Mouse (Mus musculus) lung, postnatal 4 days (tissue): ENCODE results near the gene Dglucy.

Experiments used
- DNase-seq, 2 experiments: peaks; one replicate each; pipeline ENCODE4 v3.0.0; 2021

The Dglucy gene

DNA sequence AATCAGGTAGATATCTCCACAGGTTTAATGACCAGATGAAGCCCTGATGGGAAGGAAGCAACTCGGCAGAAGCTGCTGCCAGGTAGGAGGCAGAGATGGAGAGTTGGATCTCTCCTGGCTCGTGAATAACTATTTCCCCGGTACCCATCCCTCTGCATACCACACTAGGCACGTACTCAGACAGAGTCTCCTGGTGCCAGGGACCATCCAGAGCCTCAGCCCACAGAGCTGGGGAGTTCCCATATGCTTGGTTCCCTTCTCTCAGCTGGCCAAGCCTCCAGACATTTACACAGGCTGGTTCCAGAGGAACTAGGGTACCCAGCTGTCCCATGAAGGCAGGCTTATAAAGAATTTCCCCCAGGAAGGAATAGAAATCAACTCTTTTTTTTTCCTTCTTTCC lies 108.0 kb downstream of the Dglucy start:
- no peak for DNase-seq

DNA sequence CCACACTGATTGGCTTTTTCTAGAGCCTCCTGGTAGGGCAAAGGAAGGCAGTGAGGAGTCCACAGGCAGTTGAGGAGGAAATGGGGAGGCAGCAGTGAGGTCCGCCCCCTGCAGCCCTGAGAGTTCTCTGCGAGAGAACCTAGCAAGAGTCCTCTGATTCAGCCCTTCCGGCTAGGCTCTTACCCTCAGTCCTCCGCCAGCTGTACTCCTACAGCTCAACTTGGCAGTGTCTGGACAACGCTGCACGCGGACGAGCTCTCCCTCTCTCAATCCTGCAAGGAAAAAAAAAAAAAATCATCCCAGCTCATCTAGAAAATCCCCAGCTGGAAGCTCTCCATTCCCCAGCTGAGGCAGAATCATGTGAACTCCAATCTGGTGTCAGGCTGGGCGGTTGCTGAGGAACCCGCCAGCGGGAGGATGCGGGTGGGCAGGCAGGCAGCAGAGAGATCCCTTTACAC lies 109.0 kb downstream of the Dglucy start:
- DNase-seq, result peak; percentile 39 to 74

DNA sequence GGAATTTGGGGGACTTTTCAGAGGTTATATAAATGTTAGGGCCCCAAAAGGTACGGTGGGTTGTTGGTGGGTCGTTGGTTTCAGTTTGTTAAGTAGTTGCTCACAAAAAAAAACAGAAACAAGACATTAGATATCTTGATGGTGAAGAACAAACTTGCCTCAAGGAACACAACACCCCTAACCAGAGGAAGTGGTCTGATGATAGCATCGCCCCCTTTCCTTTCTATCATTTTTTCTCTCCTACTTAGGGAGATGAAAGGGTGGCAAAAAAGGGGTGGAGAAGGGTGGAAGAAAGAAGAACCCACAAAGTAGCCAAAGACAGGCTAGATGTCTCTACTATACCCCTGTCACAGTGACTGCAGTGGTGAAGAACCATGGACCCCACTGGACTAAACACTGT lies 111.7 kb downstream of the Dglucy start:
- no peak for DNase-seq

DNA sequence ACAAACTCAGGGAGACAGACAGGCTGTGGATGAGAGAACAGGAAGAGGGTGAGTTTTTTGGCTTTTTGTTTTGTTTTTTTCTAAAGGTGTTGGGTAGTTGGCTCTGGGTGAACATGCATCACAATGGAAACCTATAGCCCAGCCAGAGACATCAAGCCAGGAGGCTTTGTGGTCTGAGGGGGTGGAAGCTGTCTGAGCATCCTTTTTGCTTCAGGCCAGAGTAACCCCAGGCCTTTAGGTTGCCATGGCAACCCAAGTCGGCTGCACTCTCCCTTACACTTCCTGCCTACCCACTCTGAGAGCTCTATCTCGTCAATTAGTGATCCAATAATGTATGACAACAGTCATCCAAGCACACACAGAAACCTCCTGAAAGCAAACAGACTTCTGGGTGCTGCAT lies 116.6 kb downstream of the Dglucy start:
- no peak for DNase-seq

DNA sequence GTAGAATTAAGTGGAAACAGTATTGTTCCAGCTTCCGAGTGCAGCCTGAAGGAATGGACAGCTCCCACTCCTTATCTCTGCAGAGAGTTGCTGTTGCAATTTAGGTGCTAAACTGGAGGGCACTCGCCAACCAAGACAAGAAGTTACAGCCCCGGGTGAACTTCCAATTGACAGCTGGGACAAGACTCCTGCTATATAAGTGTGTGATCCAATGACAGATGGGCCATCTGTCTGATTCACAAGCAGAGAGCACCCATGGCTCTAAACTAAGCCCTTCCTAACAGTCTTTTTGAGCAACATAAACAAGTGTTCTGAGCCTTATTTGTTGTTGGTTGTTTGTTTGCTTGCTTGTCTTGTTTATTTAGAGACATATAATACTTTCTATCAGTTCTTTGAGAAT lies 117.8 kb downstream of the Dglucy start:
- no peak for DNase-seq

DNA sequence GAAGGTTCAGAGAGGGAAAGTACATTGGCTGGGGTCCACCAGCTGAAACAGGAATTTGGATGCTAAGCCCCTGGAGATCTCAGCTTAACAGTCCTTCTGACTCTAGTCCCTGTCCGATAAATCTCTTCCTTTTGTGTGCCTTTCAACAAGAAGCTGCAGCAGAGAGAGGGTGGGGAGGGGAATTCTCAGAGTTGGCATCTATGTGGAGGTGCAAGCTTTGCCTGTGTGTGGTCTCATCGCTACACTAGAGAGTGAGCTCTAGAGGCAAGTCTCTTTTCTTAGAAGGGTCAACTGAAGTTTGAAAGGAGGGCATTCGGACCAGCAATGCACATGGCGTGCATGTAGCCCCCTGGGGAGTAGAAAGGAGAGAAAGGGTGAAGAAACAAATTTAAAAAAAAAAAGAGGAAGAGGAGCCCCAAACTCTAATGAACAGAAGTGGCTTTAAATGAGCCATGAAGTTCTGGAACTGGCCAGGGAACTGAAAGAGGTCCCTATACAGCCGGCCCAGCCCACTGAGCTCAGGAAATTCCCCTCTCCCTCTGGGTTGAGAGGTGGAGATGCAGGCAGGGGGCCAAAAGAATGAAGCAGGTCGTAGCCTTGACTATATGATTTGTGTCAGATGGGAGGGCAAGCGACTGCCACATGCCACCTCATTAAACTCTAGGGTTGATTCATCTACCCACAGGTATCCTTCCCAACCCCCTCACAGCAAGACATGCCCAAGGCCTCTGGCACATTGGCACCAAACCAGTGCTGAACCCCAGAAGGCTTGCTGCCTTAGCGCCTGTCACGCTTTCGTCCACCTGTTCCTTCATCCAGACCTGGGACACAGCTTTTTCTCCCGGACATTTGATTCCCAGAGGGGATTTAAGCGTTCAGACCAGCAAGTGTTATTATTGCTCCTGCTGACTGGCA lies 119.1 kb downstream of the Dglucy start:
- DNase-seq, result no peak

DNA sequence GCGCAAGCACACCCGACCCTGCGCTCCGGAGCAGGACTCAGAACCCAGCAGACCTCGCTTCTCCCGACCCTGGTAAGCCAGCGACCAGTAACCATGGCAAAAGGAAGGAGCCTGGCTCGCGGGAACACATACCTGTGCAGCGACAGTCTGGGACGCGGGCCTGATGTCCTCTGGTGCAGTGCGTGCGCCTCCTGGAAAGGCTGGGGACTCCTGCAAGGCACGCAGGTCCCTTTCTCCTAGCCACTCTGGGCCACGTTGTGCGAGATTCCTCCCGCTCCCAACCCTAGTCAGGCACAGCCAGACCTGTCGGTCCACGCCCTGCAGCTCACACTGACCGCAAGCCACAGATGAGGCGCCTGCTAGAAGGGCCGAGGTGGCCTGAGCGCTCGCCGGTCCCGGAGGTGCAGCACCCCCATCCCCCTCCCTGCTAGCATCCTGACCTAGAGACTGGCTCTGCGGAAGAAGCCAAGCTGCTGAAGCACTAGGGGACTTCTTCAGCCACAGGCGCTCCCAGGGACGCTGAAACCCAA lies 120.3 kb downstream of the Dglucy start:
- no peak for DNase-seq

DNA sequence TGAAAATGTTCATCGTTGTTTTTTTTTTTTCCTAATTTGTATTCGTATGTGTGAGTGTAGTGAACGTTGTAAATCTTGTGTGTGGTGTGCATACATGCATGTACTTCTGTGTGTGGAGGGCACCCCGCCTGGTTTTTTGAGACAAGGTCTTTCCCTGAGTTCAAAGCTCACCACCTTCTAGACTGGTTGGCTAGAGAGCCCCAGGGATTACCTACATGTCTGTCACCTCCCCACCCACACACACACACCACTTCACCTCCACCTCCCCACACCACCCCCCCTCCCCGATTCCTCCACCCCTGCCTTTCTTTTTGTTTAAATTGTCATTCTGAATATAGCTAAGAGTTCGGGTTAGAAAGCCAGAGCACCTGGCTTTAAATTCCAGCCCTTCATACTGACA lies 122.0 kb downstream of the Dglucy start:
- no peak for DNase-seq

DNA sequence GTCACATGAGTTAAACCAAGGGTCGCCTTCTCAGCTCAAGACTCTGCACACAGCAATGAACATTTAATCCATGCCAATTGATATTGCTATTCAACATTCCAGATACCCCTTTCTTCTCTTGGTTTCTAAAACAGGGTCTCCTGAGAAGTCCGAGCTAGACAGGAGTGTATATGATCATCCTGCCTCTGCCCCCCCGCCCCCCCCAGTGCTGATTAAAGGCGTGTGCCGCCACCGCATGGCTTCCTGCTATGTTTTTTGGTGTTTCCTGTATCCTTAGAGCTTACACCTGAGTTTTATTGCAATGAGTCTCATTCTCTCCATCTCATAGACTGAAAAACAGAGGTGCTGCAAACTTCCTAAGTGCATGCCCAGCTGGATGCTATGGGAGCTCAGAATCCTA lies 122.5 kb downstream of the Dglucy start:
- DNase-seq, result no peak

DNA sequence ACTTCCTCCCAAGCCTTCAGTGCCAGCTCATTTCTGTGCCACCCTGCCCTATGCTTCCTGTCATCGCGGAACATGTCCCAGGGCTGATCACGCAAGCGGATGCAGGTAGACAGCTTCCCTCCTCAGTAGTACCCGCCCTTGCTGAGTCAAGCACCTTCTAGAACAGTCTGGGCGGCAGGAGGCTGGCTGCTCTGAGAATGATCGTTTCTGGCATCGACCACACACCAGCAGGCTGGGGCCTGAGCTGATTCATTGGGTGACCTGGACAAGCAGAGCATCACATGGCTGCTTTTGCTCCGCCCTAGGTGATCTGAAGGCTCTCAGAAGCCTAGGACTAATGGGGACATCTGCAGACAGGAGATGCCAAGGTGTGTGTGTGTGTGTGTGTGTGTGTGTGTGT lies 124.9 kb downstream of the Dglucy start:
- no peak for DNase-seq

DNA sequence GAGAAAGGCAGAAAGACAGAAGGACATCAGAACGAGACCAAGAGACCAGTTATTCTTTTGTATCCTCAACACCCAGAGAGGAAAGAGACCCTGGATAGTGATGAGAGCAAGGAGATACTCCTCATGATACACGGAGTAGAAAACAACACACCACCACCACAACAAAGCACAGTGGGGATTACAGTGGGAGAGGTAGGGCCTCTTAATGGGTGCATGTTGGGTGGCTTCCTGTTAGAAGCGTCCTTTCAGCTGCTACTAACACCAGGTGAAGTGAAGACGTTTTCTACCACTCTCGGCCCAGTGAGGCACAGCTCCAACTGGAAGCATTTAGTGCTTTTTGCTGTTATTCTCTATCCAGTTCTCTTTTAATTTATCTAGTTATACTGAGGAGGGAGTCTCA lies 128.0 kb downstream of the Dglucy start:
- DNase-seq, result no peak

DNA sequence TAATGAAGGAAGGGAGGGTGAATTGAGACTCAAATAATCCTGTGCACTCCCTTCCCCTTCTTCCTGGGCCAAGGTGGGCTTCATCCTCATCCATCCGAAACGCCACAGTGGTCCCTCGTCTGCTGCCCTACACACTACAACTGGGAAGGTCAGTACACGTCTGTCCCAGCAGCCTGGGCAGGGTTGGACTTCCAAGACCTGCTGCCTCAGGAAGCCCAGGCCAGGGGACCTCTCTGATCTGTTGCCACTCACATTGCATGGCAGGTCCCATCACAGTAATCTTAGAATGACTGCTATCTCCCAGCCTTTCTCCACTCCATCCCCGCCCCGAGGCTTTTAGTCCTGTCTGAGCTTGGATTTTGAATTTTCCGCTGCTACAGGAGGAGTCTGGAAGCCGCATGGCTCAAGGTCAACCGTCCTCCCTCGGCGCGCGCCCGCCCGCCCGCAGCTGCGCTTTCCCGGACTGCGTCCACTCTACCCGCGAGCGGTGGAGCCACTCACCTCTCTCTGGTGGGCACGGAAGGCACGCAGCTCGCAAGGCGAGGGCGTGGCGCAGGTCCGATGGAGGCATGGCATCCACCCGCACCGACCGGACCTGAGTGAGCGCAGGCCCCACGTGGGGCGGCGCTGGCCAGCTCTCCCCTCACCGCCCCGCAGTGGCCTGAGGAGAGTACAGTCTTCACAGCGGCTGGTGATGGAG lies 128.9 kb downstream of the Dglucy start, which contains the start of gene Gpr68:
Gene Gpr68 (minus strand): TSS at position 601 of the 700 bp plus-strand sequence.
- DNase-seq, result peak; percentile 24 to 43

DNA sequence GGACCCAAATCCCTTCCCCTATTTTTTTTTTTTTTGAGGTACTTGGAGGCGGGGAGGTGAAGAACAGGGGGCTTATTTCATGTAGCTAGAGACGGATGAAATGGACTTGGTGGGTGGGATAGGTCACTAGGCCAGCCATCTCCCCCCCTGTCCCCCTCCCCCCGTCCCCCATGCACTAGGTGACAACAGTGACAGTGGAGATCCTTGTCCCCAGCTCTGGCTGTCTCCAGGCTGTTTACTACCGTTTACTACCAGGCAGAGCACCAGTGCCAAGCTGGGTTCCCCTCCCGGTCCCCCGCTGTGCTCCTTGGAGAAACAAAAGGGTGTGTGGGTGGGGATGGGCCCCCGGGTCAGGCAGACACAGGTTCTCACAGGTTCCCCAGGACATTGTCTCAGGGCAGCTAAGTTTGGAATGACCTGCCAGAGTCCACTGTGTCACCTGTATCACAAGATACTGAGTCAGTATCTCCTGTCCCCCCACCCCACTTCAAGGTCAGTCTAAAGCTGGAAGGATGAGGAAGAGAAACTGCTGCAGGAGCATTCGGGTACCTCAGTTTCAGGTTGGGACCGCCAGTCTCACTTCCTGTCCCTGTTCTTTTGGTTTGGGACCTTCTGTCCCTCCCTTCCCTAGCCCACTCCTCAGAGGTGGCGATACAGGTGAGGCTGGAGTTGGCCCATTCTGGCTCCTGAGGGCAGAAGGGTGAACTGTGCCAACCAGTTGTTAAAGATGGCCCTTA lies 129.6 kb downstream of the Dglucy start:
- no peak for DNase-seq

DNA sequence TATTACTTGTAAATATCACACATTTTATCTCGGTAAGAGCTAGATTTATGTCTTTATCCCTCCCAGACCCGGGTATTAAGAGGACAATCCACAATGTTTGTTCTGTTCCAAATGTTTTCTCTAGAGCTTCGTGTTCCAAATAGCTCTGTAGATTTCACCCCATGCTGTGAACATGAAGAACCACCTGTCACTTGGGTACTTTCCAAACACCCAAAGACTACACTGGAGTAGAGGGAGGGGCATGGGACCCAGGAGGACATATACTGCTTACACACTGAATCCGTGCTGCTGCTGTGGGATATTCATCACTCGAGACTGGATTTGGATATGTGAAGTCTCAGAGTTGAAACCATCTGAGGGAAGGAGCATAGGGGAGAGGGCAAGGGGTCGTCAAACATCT lies 130.9 kb downstream of the Dglucy start:
- DNase-seq, result no peak

DNA sequence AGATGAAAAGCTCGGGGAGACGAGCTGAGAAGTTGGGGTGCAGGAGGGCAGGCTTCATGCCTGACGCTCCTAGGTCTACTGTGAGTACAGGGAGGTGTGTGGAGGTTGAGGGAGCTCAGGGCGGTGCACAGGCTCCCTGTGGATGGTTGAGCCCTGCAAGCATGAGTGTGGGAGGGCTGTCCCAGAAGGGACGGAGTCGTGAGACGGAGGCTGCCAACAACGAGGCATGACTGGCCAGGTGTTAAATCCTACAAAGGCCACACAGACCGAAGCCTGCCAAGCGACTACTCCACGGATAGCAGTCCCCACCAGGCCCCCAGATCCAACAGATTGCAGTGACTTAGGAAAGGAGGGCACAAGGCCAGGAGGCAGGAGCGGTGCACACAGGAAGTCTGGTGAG lies 131.9 kb downstream of the Dglucy start:
- no peak for DNase-seq

DNA sequence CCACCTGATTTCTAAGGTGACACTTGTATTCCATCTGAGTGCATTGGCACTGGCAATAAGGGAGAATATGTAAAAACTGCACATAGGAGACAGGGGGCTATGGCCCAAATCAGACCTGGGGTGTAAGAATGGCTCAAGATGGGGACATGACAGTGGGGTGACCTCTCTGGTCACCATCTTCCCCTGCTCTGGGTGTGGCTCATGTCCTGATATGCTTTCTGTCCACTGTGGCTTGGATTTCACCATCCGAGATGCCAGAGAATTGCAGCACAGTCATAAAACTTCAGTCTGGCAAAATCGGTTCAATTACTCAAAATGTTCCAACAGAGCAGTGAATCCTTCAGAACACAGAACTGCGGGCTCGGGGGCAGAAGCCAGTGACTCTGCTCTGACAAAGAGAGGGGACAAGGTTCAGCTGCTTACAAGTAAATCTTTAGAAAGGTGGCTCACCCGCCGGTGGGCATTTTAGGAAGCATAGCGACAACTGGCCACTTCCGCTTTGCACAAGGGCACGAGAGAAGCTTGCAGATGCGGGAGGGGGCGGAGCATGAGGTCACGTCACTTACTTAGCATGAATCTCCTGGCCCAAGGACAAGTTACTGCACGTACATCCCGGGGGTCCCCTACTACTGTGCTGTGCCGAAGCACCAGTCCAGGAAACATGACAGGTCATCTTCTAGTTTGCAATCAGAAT lies 145.9 kb downstream of the Dglucy start:
- DNase-seq, result no peak

DNA sequence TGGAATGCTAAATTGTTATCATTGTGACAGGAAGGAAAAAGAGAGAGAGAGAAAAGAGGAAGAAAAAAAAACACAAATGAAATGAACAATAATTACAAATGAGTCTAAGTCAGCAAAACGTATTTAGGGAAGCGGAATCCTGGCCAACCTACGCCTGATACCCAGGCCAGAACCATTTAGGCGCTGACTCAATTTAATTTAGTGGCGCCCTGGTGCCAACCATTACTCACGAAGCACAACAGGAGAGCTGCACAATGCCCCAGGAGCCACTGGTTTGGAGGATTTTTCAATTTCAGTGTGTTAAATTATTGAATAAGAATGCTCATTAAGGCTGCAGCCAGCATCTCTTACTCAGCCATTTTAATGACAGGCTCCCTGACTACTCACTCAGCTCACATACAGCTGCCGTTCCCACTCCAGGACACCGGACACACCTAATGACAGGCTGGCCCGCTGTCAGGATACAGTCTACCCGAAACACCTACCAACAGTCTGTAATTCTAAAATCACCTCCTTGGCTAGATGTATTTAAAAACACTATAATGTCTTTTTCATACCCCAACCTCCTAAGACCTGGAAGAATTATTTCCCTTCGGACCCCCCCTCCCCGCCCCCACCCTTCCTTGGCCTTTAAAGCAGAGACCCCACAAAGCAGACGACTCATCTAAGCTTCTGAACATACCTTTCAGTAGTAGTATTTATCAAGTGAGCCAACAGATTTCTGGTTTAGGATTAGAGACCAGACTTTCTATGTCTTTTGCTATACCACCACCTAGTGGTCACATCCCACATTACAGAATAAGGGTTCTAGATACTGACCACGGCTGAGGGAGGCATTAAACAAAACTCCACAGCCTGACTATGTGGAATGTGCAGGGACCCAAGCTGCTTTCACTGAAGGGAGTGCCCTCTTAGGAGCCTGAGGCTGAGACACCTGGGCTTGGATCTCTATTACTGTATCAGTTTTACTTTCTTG lies 147.1 kb downstream of the Dglucy start:
- DNase-seq, result peak in 1 of 2 experiments; percentile 69

DNA sequence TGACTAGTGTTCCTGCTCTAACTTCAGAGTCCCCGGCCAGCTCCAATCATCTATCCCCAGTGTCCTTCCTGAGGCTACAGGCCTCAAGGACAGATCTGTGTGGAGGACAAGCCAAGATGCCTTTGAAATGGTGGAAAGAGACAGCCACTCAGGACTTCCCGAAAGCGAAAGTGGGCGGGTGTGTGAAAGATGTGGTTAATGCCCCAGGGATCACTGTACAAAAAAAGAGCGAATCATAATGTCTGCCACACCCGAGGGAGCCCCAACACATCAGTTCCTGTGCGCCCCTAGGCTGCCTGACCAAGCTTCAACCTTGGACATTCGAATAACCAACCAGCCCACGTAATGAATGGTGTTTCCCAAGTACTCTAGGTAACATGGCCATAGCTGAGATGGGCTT lies 149.4 kb downstream of the Dglucy start:
- no peak for DNase-seq

DNA sequence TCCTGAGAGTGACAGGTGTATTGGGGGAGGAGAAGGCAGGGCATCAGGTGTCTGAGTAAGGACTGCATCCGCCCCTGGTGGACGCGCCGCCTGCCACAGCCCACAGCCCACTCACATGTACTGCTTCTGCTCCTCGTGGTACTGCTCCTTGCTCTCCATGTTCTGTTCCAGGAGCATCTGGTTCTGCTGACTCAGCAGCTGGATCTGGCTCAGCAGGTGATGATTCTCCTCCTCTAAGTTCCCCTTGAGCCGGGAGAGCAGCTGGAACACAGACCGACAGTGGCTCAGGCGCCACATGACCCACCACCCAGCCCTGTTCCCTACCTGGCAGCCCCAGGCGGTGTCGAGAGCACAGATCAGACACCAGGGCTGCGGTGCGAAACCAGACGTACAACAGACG lies 152.8 kb downstream of the Dglucy start:
- DNase-seq, result no peak

DNA sequence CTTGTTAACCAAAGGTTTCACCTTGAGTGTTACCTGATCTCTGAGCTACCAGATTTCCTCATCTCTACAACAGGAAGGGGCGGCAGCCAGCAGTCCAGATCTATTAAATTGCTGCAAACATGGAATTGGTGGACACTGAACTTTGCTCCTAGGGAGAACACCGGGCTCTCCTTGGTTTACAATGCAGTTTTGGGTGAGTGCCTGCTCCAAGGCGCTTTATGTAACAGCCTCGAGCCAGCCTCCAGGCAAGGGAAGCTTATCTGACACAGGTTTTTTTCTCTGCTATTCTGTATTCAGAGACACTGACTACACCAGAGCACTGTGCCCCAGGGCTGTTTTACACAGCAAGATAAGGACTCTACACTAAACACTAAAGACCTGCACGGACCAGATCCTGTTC lies 155.9 kb downstream of the Dglucy start:
- no peak for DNase-seq

DNA sequence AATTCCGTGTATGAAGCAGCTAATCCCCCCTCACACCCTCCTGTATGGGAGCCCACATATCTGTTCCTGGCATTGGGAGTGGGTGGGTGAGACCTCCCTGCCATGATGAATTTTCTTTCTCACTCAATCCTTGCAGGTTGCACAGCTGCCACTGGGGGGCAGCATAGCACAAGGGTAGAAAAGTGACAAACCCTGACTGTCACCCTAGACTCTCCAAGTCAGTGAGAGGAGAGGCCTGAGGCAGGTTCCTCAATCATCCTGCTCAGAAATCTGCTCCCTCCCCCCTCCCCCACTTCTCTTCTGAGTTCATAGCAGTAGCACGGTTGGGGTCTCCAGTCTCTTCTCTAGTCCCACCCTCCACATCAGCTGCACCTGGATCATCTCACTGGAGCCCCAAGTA lies 157.3 kb downstream of the Dglucy start:
- peak; percentile 72 to 84 for DNase-seq
